Mouse (Mus musculus) bone marrow, adult 2 months (tissue): Measurements from ENCODE around the gene Sfta2.

Experiments used
- CTCF ChIP-seq: fragments of 200-500 bp; IDR thresholded peaks from 2 replicates; pipeline ENCODE4 v1.5.1; 2011; ENCODE audit warnings: low read length, control low read depth; ENCODE audit not compliant: control insufficient read depth, insufficient read depth
- POLR2A ChIP-seq: fragments of 200-500 bp; IDR thresholded peaks from 2 replicates; pipeline ENCODE4 v1.6.1; 2011; ENCODE audit warnings: low read depth, mild to moderate bottlenecking, control low read depth, low read length, borderline replicate concordance; ENCODE audit not compliant: control insufficient read depth

DNA sequence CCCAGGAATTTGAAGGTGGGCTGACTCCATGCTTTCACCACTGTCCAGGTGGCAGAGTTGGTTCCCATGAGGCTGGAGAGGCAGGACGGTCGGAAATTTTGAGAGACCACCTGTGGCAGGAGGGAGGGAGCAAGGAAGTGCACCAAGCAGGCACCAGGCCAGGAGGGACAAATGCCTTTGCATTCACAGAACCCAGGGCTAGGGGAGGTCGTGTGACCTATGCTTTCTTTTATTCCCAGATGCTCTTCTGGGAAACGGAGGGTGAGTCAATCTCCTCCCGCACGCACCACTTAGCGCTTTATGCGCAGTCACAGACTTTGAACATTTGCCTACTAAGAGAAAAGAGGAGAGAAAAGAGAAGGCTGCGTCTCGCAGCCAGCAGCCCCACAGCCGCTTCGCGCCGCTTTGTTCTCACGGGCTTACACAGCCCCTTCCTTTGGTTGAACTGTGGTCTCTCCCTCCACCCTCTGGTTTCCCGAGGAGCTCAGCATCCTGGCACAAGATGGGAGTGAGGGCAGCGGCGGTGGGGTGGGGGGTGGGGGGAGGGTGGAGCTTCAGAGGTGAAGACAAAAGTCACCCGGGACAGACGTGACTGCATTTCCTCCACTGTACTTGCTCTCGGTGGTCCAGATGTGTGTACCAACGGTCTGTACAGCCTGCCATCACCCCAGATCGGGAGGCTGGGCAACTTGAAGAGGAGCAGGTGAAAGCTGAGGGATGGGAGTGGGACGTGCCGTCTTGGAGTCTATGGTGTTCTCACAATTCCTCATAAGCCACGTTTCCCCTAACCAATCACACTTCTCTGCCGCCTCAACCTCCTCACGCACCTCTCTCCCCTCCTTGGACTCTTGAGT lies 32.0 kb upstream of the Sfta2 start:
- no peak for TF ChIP-seq POLR2A
- no peak for TF ChIP-seq CTCF
